Mouse (Mus musculus) liver, embryonic 11.5 days (tissue): ENCODE results near the gene Cfb. TPM values are rescaled to one million over a fixed set of nuclear protein-coding genes. Genes with fewer than 3 reads are reported as not detected.

Source experiments
- ATAC-seq: fragments of 200-750 bp; cut with Nextera tagmentation; replicated peaks from 2 replicates; pipeline ENCODE4 v1.8.0; 2017; ENCODE audit warnings: moderate number of reproducible peaks, mild to moderate bottlenecking, moderate TSS enrichment, moderate library complexity; ENCODE audit not compliant: low FRiP score
- DNase-seq: peaks from one replicate; pipeline ENCODE4 v3.0.0-alpha.2; 2017; ENCODE audit warnings: low spot score
- H3K27ac ChIP-seq: fragments of 300-500 bp; sonication (generic); 2 replicates; pipeline ENCODE4 v1.5.1; 2014; ENCODE audit warnings: mild to moderate bottlenecking, low read depth, low read length, control low read depth
- H3K27me3 ChIP-seq: fragments of 300-500 bp; sonication (generic); replicated peaks from 2 replicates; pipeline ENCODE4 v1.6.1; 2014; ENCODE audit warnings: low read length, mixed read lengths; ENCODE audit not compliant: control insufficient read depth, insufficient read depth
- H3K36me3 ChIP-seq: fragments of 300-500 bp; sonication (generic); 2 replicates; pipeline ENCODE4 v1.6.1; 2014; ENCODE audit warnings: mild to moderate bottlenecking, low read length, moderate library complexity, mixed read lengths; ENCODE audit not compliant: control insufficient read depth, insufficient read depth
- H3K4me1 ChIP-seq: fragments of 300-500 bp; sonication (generic); replicated peaks from 2 replicates; pipeline ENCODE4 v1.6.1; 2014; ENCODE audit warnings: low read length, mixed read lengths; ENCODE audit not compliant: control insufficient read depth, insufficient read depth
- H3K4me2 ChIP-seq: fragments of 300-500 bp; sonication (generic); 2 replicates; pipeline ENCODE4 v1.6.1; 2014; ENCODE audit warnings: mild to moderate bottlenecking, control low read depth, moderate library complexity
- H3K4me3 ChIP-seq: fragments of 300-500 bp; sonication (generic); 2 replicates; pipeline ENCODE4 v1.5.1; 2014; ENCODE audit warnings: low read depth, low read length, control low read depth
- H3K9ac ChIP-seq: fragments of 300-500 bp; sonication (generic); 2 replicates; pipeline ENCODE4 v1.6.1; 2014; ENCODE audit warnings: low read depth, low read length, control low read depth
- H3K9me3 ChIP-seq: fragments of 300-500 bp; sonication (generic); 2 replicates; pipeline ENCODE4 v1.6.1; 2016; ENCODE audit warnings: low read length, inconsistent platforms, mixed read lengths; ENCODE audit not compliant: control insufficient read depth
- WGBS: fragments of 180-500 bp; shearing (Covaris S2); extraction: QIAGEN DNeasy Blood & Tissue Kit; methylation state at CpG from one replicate; pipeline ENCODE4 v1.1.7; 2014; 5-methylcytosine and 5-hydroxymethylcytosine counted together
- polyA plus RNA-seq: library from polyadenylated mRNA; unstranded; fragments of >200 nt; fragmentation: Nextera tagmentation; extraction: Ambion mirVana; gene quantifications from 2 replicates; pipeline ENCODE4 v1.2.1, GENCODE M21; 2014

The Cfb gene
- polyA plus RNA-seq, 1 experiment from 2014 or later, result 67.6 TPM

DNA sequence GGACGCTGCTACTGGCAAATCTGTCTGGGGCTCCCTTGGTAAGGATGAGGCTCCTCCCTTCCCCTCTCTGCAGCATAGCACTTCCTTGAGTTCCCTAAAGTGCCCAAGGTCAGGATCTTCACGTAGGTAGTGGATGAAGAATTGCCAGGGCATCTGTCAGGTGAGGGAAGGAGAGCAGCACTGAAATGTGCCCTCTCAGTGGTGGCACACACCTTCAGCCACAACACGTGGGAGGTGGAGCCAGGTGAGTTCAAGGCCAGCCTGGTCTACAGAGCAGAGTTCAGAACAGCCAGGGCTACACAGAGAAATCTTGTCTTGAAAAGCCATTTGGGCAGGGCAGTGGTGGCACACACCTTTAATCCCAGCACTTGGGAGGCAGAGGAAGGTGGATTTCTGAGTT is 7.6 kb downstream of the Cfb start:
- Histone ChIP-seq H3K4me2 (no peak overlapping the region), H3K27me3 (no peaks in the 10 kb centered on the region), H3K9ac (no peak overlapping the region), H3K4me3 (no peak overlapping the region), H3K9me3 (no peaks in the 10 kb centered on the region), H3K27ac (no peak overlapping the region), H3K36me3 (peaks cover 27% of the 10 kb centered on the region), H3K4me1 (peaks cover 5% of the 10 kb centered on the region; the same call in 1 of the 2 replicates)
- 76% methylated on average over 3 of the region's 3 CpGs for WGBS
- DNase-seq (no peak), ATAC-seq (no peak)

DNA sequence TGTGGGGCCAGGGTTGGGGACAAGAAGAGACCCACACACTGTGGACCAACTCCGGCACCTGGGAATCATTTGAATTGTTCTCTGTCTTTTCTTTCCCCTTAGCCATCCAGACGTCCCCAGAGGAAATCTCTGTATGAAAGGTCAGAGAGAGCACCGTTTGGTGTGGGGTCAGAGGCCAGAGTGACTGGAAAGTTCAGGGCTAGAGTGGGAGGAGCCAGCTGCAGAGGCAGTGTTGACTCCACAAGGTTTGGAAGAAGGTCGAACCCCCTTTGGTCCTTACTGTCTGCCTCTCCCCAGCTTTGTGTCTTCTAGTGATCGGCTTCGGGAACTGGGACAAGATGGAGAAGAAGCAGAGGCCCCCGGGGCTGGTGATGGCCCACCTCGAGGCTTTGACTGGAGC is 8.8 kb downstream of the Cfb start:
- Histone ChIP-seq H3K4me1 (peaks cover 12% of the 10 kb centered on the region), H3K9ac (no peak overlapping the region), H3K4me2 (no peak overlapping the region), H3K27me3 (no peaks in the 10 kb centered on the region), H3K36me3 (peaks cover 27% of the 10 kb centered on the region), H3K9me3 (no peaks in the 10 kb centered on the region), H3K4me3 (no peak overlapping the region), H3K27ac (no peak overlapping the region)
- no peak for DNase-seq
- ATAC-seq, result no peak
- 79% methylated on average over 8 of the region's 8 CpGs for WGBS

DNA sequence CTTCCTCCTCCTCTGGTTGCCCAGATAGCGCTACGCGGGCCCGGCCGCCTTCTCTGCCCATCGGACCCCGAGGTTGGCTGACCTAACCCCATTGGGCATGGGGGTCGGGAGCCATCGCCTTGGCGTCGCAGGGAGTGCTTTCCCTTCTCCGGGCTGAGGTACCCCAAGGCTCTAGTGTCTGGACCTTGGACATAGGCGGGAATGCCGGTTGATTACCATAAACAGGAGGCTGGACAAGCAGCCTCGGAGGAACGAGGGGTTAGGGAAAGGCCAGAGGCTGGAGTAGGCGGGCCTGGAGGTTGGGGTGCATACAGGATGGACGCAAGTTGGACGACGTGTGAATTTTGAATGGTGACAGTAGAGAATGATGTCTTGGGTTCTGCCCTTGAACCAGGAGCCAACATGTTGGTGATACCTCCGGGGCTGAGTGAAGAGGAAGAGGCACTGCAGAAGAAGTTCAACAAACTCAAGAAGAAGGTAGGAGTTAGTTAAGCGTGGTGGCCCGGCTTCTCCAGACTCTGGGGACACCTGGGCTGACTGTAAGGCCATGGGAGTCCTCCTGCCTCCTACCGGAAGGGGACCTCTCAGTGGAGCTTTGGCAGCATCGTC is 11.7 kb downstream of the Cfb start:
- Histone ChIP-seq H3K9me3 (no peaks in the 10 kb centered on the region), H3K36me3 (peaks cover 34% of the 10 kb centered on the region), H3K4me3 (peak overlapping the region; percentile 89), H3K4me2 (peak overlapping the region; percentile 97), H3K27me3 (no peaks in the 10 kb centered on the region), H3K9ac (peak overlapping the region; percentile 87), H3K27ac (peak overlapping the region; percentile 68), H3K4me1 (peaks cover 12% of the 10 kb centered on the region)
- 2% methylated on average over 25 of the region's 25 CpGs for WGBS
- no peak for DNase-seq
- peak; percentile 16 for ATAC-seq

DNA sequence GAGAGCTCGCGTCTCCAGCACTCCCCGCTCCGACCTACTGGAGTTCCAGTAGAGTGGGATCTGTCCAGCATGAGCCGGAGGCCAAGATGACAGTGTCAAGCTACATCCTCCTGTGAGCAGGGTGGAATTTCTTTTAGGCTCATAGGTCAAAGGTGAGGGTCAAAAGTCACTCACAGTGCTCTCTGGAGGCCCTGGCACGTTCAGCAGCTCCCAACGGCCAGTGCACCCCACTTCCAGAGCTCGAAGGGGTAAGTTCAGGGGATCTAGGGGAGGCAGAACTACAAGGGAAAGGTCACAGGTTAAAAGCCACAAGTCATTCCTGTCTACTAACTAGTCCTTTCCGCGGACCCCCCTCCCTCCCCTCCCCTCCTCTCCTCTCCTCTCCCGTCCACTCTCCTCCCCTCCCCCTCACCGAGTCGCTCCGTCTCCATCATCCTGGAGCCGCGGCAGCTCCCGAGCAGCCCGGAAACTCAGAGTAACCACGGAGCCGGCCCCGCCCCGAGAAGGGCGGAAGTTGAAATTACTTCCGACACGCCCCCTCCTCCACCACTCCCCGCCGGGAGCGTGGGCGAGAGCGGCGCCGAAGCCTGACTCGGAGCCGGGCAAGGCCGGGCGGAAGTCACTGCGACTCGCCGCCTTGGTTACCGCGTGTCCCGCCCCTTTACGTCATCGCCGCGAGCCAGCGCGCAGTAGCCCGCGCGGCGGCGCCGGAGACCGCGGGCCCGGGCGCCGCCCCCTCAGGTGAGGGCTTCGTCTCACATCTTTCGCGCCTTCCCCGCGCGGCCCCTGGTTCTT is 12.4 kb downstream of the Cfb start, which contains the start of the genes Skiv2l and Nelfe:
Skiv2l (minus strand) TSS at position 489 of the 795 bp plus-strand sequence.
Nelfe (plus strand) TSS at position 670 of the 795 bp plus-strand sequence.
- Histone ChIP-seq H3K4me2 (peak within 1 kb of the TSS; percentile 97), H3K4me3 (peak within 1 kb of the TSS; percentile 89), H3K9ac (peak within 1 kb of the TSS; percentile 87), H3K9me3 (no peaks in the 10 kb centered on the region), H3K36me3 (peaks cover 35% of the 10 kb centered on the region), H3K27me3 (no peaks in the 10 kb centered on the region), H3K4me1 (peaks cover 12% of the 10 kb centered on the region), H3K27ac (peak within 1 kb of the TSS; percentile 68)
- DNase-seq, result peak; percentile 98
- under 1% methylated on average over 65 of the region's 65 CpGs for WGBS
- ATAC-seq, result peak; percentile 96

DNA sequence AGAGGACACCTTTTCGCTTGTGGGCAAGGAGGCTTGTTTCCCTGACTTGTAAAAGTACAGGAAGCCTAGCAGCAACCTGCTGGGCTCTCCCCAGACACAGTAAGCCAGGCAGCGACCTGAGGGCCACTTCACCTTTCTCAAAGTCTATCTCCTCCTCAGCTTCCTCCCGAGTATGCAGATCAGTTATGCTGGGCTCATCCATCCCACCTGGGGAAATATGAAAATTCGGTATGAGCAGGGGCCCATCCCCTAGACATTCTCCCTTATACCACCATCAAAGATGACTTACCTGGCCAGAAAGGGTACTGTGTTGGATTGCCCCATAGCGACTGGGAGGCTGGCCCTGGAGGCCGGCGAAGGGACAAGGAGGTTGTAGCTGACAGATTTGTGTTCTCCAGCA is 14.7 kb downstream of the Cfb start:
- Histone ChIP-seq H3K27me3 (no peaks in the 10 kb centered on the region), H3K4me1 (peaks cover 12% of the 10 kb centered on the region), H3K9me3 (no peaks in the 10 kb centered on the region), H3K27ac (no peak overlapping the region), H3K4me2 (no peak overlapping the region), H3K36me3 (peaks cover 33% of the 10 kb centered on the region), H3K4me3 (no peak overlapping the region), H3K9ac (no peak overlapping the region)
- no peak for ATAC-seq
- 89% methylated on average over 7 of the region's 7 CpGs for WGBS
- no peak for DNase-seq

DNA sequence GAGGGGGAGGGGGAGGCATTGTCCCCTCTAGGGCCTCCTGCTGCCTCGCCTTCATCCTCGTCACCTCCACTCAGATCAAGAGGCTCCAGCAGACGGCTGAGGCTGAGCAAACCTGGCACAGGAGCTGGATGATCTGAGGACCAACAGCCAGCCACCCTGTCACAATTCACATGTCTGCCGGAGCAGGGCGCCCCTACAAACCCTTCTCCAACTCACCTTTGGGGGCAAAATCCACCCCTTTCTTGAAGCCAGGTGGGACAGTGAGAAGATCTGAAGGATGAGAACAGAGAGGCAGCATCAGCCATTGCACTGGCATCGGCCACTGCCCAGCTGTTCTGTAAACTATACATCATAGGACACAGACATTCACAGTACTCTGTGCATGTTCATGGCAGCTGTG is 15.1 kb downstream of the Cfb start:
- Histone ChIP-seq H3K9me3 (no peaks in the 10 kb centered on the region), H3K27me3 (no peaks in the 10 kb centered on the region), H3K4me3 (no peak overlapping the region), H3K27ac (no peak overlapping the region), H3K4me2 (no peak overlapping the region), H3K9ac (no peak overlapping the region), H3K36me3 (peaks cover 33% of the 10 kb centered on the region), H3K4me1 (peaks cover 12% of the 10 kb centered on the region)
- no peak for ATAC-seq
- DNase-seq, result no peak
- 90% methylated on average over 6 of the region's 6 CpGs for WGBS

DNA sequence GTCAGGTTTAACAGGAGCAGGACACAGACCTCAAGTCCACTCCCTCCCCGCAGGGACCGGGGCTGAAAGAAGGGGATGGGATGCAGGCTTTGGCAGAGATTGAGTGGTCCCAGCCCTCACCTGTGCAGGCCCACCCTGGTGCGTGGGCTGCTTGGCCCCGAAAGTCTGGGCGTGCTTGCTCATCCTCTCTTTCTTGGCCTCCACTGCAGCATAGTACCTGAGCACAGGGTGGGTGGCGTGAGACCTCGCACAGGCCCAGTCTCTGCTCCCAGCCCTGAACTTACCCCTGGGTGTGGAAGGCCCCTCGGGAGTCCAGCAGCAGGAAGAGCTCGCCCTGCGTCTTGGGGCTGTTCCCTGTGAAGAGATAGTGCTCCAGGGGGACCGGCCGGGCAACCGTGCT is 17.4 kb downstream of the Cfb start:
- DNase-seq (no peak), ATAC-seq (no peak)
- H3K9ac ChIP-seq, result no peak overlapping the region
- H3K27me3 ChIP-seq, result no peaks in the 10 kb centered on the region
- peaks cover 44% of the 10 kb centered on the region for H3K36me3 ChIP-seq
- 90% methylated on average over 13 of the region's 13 CpGs for WGBS
- no peak overlapping the region for H3K4me3 ChIP-seq
- no peak overlapping the region for H3K4me2 ChIP-seq
- peaks cover 16% of the 10 kb centered on the region for H3K4me1 ChIP-seq
- H3K9me3 ChIP-seq, result no peaks in the 10 kb centered on the region
- no peak overlapping the region for H3K27ac ChIP-seq

DNA sequence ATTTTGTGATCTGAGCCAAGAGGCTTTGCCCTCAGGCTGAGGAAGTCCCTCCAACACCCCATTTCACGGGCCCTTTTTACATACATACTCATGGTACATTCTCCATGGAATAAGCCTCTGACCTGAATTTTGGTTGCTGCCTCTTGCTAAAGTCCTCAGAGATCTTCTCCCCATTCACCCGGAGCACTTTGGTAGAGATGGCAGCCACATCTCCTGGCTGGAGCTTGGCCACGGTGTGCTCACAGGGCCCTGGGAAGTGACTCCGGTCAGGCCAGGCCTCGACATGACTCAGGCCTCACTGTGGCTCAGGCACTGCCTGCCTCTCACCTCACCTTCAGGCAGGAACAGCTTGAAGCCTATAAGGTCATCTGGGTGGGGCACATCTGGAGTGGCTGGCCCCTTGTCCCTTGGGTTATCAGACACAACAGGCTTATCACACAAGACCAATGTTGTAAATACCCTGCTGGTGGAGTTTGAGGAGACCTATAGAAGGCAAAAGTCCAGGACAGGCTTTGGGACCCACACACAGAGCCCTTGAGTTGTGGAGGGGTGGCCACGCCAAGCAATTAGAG is 21.5 kb downstream of the Cfb start:
- ATAC-seq, result peak; percentile 39
- WGBS, result 72% methylated on average over 6 of the region's 6 CpGs

More for the DNA sequence above, 21.5 kb downstream of the Cfb start:
- Histone ChIP-seq H3K4me2 (peak overlapping the region; percentile 24), H3K27ac (peak overlapping the region; percentile 51), H3K4me3 (no peak overlapping the region), H3K36me3 (peaks cover 30% of the 10 kb centered on the region; the same call in 1 of the 2 replicates), H3K4me1 (peaks cover 24% of the 10 kb centered on the region), H3K27me3 (no peaks in the 10 kb centered on the region), H3K9me3 (no peaks in the 10 kb centered on the region), H3K9ac (peak overlapping the region; percentile 35)
- DNase-seq, result no peak
